Mouse (Mus musculus) bone marrow, adult 2 months (tissue): ENCODE results near the gene Scamp4.

Source experiments
- CTCF ChIP-seq: fragments of 200-500 bp; IDR thresholded peaks from 2 replicates; pipeline ENCODE4 v1.5.1; 2011; ENCODE audit warnings: low read length, control low read depth; ENCODE audit not compliant: control insufficient read depth, insufficient read depth
- POLR2A ChIP-seq: fragments of 200-500 bp; IDR thresholded peaks from 2 replicates; pipeline ENCODE4 v1.6.1; 2011; ENCODE audit warnings: low read depth, mild to moderate bottlenecking, control low read depth, low read length, borderline replicate concordance; ENCODE audit not compliant: control insufficient read depth

- no peak for TF ChIP-seq CTCF
- TF ChIP-seq POLR2A: 0 out of 2 replicates have a peak, but pooled peaks have one; percentile 9
These were observed 54.4 kb downstream of the Scamp4 start, which contains the start of gene Btbd2 for GRCm38 (mm10) chr10:80656863-80657623.
